8 mouse cellular contexts compared by ENCODE assay signal in genomic region chrX:159043432-159043831, GRCm38 (mm10).
DNase-seq lines count a peak whose midpoint lies in the region; ATAC-seq and TF ChIP-seq lines count a peak whose summit lies in the region.

No protein-coding gene starts in this region.

- peak; percentile 37 for TF ChIP-seq CTCF in E14TG2a.4 (conservative IDR thresholded peaks at IDR 0.05; ENCODE audit: low read length)

- no peak overlapping the region for H3K4me3 ChIP-seq in E14TG2a.4 (replicated peaks; ENCODE audit: low read length)

- H3K9me3 ChIP-seq in E14TG2a.4 (ENCODE audit: low read length): no peaks in the 10 kb centered on the region

- H3K36me3 ChIP-seq in E14TG2a.4 (ENCODE audit: insufficient read depth, low read length): no peaks in the 10 kb centered on the region

- no peaks in the 10 kb centered on the region for H3K27me3 ChIP-seq in E14TG2a.4 (ENCODE audit: insufficient read depth, low read length)

- H3K4me1 ChIP-seq in E14TG2a.4 (replicated peaks; ENCODE audit: low read depth, low read length): no peaks in the 10 kb centered on the region

- peak; percentile 8 to 18 for DNase-seq in frontal cortex, postnatal 10 days (ENCODE audit: low spot score in 2 of 2)
- DNase-seq in c-Kit-positive CD71-positive TER-119-negative erythroid progenitor cells, embryonic 14.5 days (ENCODE audit: low read depth): peak; percentile 20
- peak; percentile 68 for DNase-seq in heart, adult 8-10 months (ENCODE audit: low spot score)
- peak; percentile 3 to 4 for DNase-seq in layer of hippocampus, postnatal 36 days
- peak; percentile 80 for DNase-seq in naive thymus-derived CD4-positive, alpha-beta T cell, adult 2 months (ENCODE audit: low read depth)
- DNase-seq in thymus, postnatal 10 days (ENCODE audit: low spot score in 2 of 2): peak; percentile 19 to 69

- no peak for ATAC-seq in frontal cortex, adult (ENCODE audit: low TSS enrichment)

Comparison
In these comparisons a context has a peak if more than half of its experiments do, and no peak if none do; other contexts are left out.
1. DNase-seq: peak in every context shown above with its lines; median percentile 80 in naive thymus-derived CD4-positive, alpha-beta T cell, adult 2 months; 68 in heart, adult 8-10 months; 44 in thymus, postnatal 10 days; 20 in c-Kit-positive CD71-positive TER-119-negative erythroid progenitor cells, embryonic 14.5 days; 13 in frontal cortex, postnatal 10 days; 4 in layer of hippocampus, postnatal 36 days.